Mouse (Mus musculus): ENCODE results near the gene Klf3. TPM values are rescaled to one million over a fixed set of nuclear protein-coding genes. Genes with fewer than 3 reads are reported as not detected.

Klf3 gene
- 75.7 and 82.2 TPM in 2 replicates for polyA plus RNA-seq (2015; fragmentation: Nextera tagmentation; extraction: Ambion mirVana)

GRCm38 (mm10) chr5:64802795-64803719 lies at the start of gene Klf3:
TSS of gene Klf3 (plus strand) at chr5:64803388.

Other genes with a start within 250 kb of the Klf3 start
- gene Tlr1, start 130.2 kb downstream of the Klf3 start, polyA plus RNA-seq (2015; fragmentation: Nextera tagmentation; extraction: Ambion mirVana) = 0.79 and 1.4 TPM in 2 replicates
- gene Tlr6, start 156.7 kb downstream of the Klf3 start, polyA plus RNA-seq (2015; fragmentation: Nextera tagmentation; extraction: Ambion mirVana) = 0.88 and 0.91 TPM in 2 replicates
- 52.8 and 69.0 TPM in 2 replicates for gene Fam114a1, start 166.7 kb downstream of the Klf3 start, polyA plus RNA-seq (2015; fragmentation: Nextera tagmentation; extraction: Ambion mirVana)

Measured in urinary bladder, postnatal 0 days (tissue).